Mouse (Mus musculus) embryonic fibroblast, embryonic 13.5 days (primary cell): ENCODE results near the gene Fgf11. TPM values are rescaled to one million over a fixed set of nuclear protein-coding genes. Genes with fewer than 3 reads are reported as not detected.
A peak's percentile ranks its signal among the peaks of the same experiment; 100 is the strongest.

Experiments used
- H3K27ac ChIP-seq: 2 replicates; pipeline ENCODE4 v1.5.1; 2012; ENCODE audit warnings: low read length, control low read depth, inconsistent platforms; ENCODE audit not compliant: insufficient read depth
- H3K4me1 ChIP-seq: 2 replicates; pipeline ENCODE4 v1.6.1; 2011; ENCODE audit warnings: low read length; ENCODE audit not compliant: control insufficient read depth, insufficient read depth
- H3K4me3 ChIP-seq: 2 replicates; pipeline ENCODE4 v1.5.1; 2011; ENCODE audit warnings: mild to moderate bottlenecking, control low read depth, low read length; ENCODE audit not compliant: insufficient read depth
- CTCF ChIP-seq: IDR thresholded peaks from 2 replicates; pipeline ENCODE4 v1.5.1; 2011; ENCODE audit warnings: mild to moderate bottlenecking, control low read depth, low read length, moderate library complexity, borderline replicate concordance; ENCODE audit not compliant: insufficient read depth
- POLR2A ChIP-seq: IDR thresholded peaks from 2 replicates; pipeline ENCODE4 v1.6.1; 2011; ENCODE audit warnings: low read depth, mild to moderate bottlenecking, control low read depth, low read length, moderate library complexity
- polyA plus RNA-seq: library from polyadenylated mRNA; stranded (reverse); fragments of >200 nt; gene quantifications from 2 replicates; pipeline ENCODE4 v1.2.4, GENCODE M21; 2011; ENCODE audit warnings: low read depth; ENCODE audit not compliant: missing spikeins, insufficient read length

Fgf11 gene
- polyA plus RNA-seq, 1 experiment, result 2.5 TPM

GRCm38 (mm10) chr11:69791420-69791819 lies 10.2 kb downstream of the Fgf11 start:
- Histone ChIP-seq H3K27ac (no peak overlapping the region), H3K4me3 (no peak overlapping the region), H3K4me1 (no peaks in the 10 kb centered on the region)
- TF ChIP-seq POLR2A (no peak), CTCF (no peak)

- Histone ChIP-seq H3K4me3 (no peak overlapping the region), H3K4me1 (no peaks in the 10 kb centered on the region), H3K27ac (no peak overlapping the region)
- TF ChIP-seq CTCF (no peak), POLR2A (no peak)
Measured at GRCm38 (mm10) chr11:69789431-69789830, 12.2 kb downstream of the Fgf11 start.

- TF ChIP-seq POLR2A (no peak), CTCF (no peak)
- H3K4me1 ChIP-seq, result no peaks in the 10 kb centered on the region
- H3K4me3 ChIP-seq, result no peak overlapping the region
Measured at GRCm38 (mm10) chr11:69787306-69787705, 14.4 kb downstream of the Fgf11 start.

GRCm38 (mm10) chr11:69784793-69785272 lies 16.8 kb downstream of the Fgf11 start:
- TF ChIP-seq POLR2A (peak; percentile 21; the same call in 1 of the 2 replicates), CTCF (no peak)
- no peak overlapping the region for H3K4me3 ChIP-seq
- no peaks in the 10 kb centered on the region for H3K4me1 ChIP-seq
- no peak overlapping the region for H3K27ac ChIP-seq

More at GRCm38 (mm10) chr11:69787306-69787705, 14.4 kb downstream of the Fgf11 start:
- no peak overlapping the region for H3K27ac ChIP-seq

GRCm38 (mm10) chr11:69781828-69782227 lies 19.8 kb downstream of the Fgf11 start:
- no peak overlapping the region for H3K27ac ChIP-seq
- TF ChIP-seq POLR2A (no peak), CTCF (no peak)
- H3K4me3 ChIP-seq, result no peak overlapping the region
- no peaks in the 10 kb centered on the region for H3K4me1 ChIP-seq

GRCm38 (mm10) chr11:69778985-69779384 lies 22.7 kb downstream of the Fgf11 start:
- H3K4me3 ChIP-seq, result no peak overlapping the region
- TF ChIP-seq CTCF (no peak), POLR2A (no peak)

GRCm38 (mm10) chr11:69778258-69778982 lies 23.2 kb downstream of the Fgf11 start:
- H3K4me1 ChIP-seq, result no peaks in the 10 kb centered on the region
- H3K4me3 ChIP-seq, result no peak overlapping the region
- TF ChIP-seq POLR2A (no peak), CTCF (no peak)
- no peak overlapping the region for H3K27ac ChIP-seq

More at GRCm38 (mm10) chr11:69778985-69779384, 22.7 kb downstream of the Fgf11 start:
- Histone ChIP-seq H3K27ac (no peak overlapping the region), H3K4me1 (no peaks in the 10 kb centered on the region)

GRCm38 (mm10) chr11:69777504-69778257 lies 24.0 kb downstream of the Fgf11 start:
- Histone ChIP-seq H3K4me3 (no peak overlapping the region), H3K27ac (no peak overlapping the region), H3K4me1 (no peaks in the 10 kb centered on the region)
- TF ChIP-seq POLR2A (no peak), CTCF (no peak)

- H3K4me1 ChIP-seq, result no peaks in the 10 kb centered on the region
- H3K27ac ChIP-seq, result no peak overlapping the region
- H3K4me3 ChIP-seq, result no peak overlapping the region
- TF ChIP-seq CTCF (no peak), POLR2A (no peak)
Measured at GRCm38 (mm10) chr11:69776488-69776887, 25.2 kb downstream of the Fgf11 start.

GRCm38 (mm10) chr11:69775716-69776115 lies 25.9 kb downstream of the Fgf11 start:
- Histone ChIP-seq H3K27ac (no peak overlapping the region), H3K4me1 (no peaks in the 10 kb centered on the region), H3K4me3 (no peak overlapping the region)
- no peak for TF ChIP-seq POLR2A
- TF ChIP-seq CTCF, result no peak
